Mouse (Mus musculus) c-Kit-positive CD71-positive TER-119-positive erythroid progenitor cells, embryonic 14.5 days (primary cell): ENCODE measurements at regions not wholly inside any gene's neighbourhood (a gene's known extent, or its start where the extent isn't known, plus 50 kb on each side); places are given as distances from the start of the nearest gene placed in this dataset.

ENCODE experiments used
- DNase-seq: peaks from one replicate; pipeline ENCODE4 v3.0.0-alpha.2; 2013; ENCODE audit warnings: low spot score

GRCm38 (mm10) chr4:54162308-54162707 is 336.5 kb downstream of the Tmem38b start:
- no peak for DNase-seq

GRCm38 (mm10) chr4:54170202-54170931 is 344.5 kb downstream of the Tmem38b start:
- no peak for DNase-seq

GRCm38 (mm10) chr4:54184213-54184612 is 358.4 kb downstream of the Tmem38b start:
- no peak for DNase-seq

- no peak for DNase-seq
Observed at GRCm38 (mm10) chr4:54195734-54196133, 369.9 kb downstream of the Tmem38b start.

GRCm38 (mm10) chr4:54202440-54202839 is 376.6 kb downstream of the Tmem38b start:
- no peak for DNase-seq

- DNase-seq: no peak
Observed at GRCm38 (mm10) chr4:54224572-54224971, 398.7 kb downstream of the Tmem38b start.
